Mouse (Mus musculus): ENCODE results near the gene Olfr543. TPM values are rescaled to one million over a fixed set of nuclear protein-coding genes. Genes with fewer than 3 reads are reported as not detected.

Olfr543 gene
- 0.18 and 0.39 TPM in 2 replicates for polyA plus RNA-seq (2014; fragmentation: Nextera tagmentation; extraction: Ambion mirVana)

GRCm38 (mm10) chr7:102481579-102481978 is at the start of gene Olfr543:
Gene Olfr543, minus strand, starts transcription at chr7:102481679.
- H3K27me3 ChIP-seq (ENCODE audit: control insufficient read depth, insufficient read depth, low read length), result no peaks in the 10 kb centered on the region
- 94% methylated on average over 4 of the region's 4 CpGs for WGBS
- H3K4me3 ChIP-seq (replicated peaks; ENCODE audit: low read length), result no peak within 1 kb of the TSS
- no peaks in the 10 kb centered on the region for H3K36me3 ChIP-seq (replicated peaks; ENCODE audit: control insufficient read depth, insufficient read depth)
- no peak for DNase-seq (ENCODE audit: low spot score)
- no peak within 1 kb of the TSS for H3K27ac ChIP-seq
- no peak within 1 kb of the TSS for H3K9ac ChIP-seq
- H3K4me2 ChIP-seq (replicated peaks), result no peak within 1 kb of the TSS
- no peaks in the 10 kb centered on the region for H3K9me3 ChIP-seq (ENCODE audit: control insufficient read depth, low read length)
- ATAC-seq (ENCODE audit: low FRiP score), result no peak
- no peaks in the 10 kb centered on the region for H3K4me1 ChIP-seq (replicated peaks; ENCODE audit: control insufficient read depth, insufficient read depth, low read length)

- WGBS, result 88% methylated on average over 1 of the region's 1 CpGs
- ATAC-seq (ENCODE audit: low FRiP score), result no peak
- H3K4me2 ChIP-seq (replicated peaks), result no peak overlapping the region
Measured at GRCm38 (mm10) chr7:102529052-102529451, 47.6 kb upstream of the Olfr543 start.

GRCm38 (mm10) chr7:102517051-102517335 is 35.5 kb upstream of the Olfr543 start:
- H3K4me3 ChIP-seq (replicated peaks; ENCODE audit: low read length), result no peak overlapping the region
- no peaks in the 10 kb centered on the region for H3K9me3 ChIP-seq (ENCODE audit: control insufficient read depth, low read length)
- H3K9ac ChIP-seq, result no peak overlapping the region
- H3K4me1 ChIP-seq (replicated peaks; ENCODE audit: control insufficient read depth, insufficient read depth, low read length), result no peaks in the 10 kb centered on the region
- ATAC-seq (ENCODE audit: low FRiP score) (no peak), DNase-seq (ENCODE audit: low spot score) (no peak)
- H3K27ac ChIP-seq, result no peak overlapping the region
- 73% methylated on average over 2 of the region's 2 CpGs for WGBS
- no peak overlapping the region for H3K4me2 ChIP-seq (replicated peaks)
- no peaks in the 10 kb centered on the region for H3K36me3 ChIP-seq (replicated peaks; ENCODE audit: control insufficient read depth, insufficient read depth)
- H3K27me3 ChIP-seq (ENCODE audit: control insufficient read depth, insufficient read depth, low read length), result 0 out of 2 replicates have a peak, but pooled peaks cover 9% of the 10 kb centered on the region

More at GRCm38 (mm10) chr7:102529052-102529451, 47.6 kb upstream of the Olfr543 start:
- no peaks in the 10 kb centered on the region for H3K27me3 ChIP-seq (ENCODE audit: control insufficient read depth, insufficient read depth, low read length)
- no peak overlapping the region for H3K27ac ChIP-seq
- no peaks in the 10 kb centered on the region for H3K36me3 ChIP-seq (replicated peaks; ENCODE audit: control insufficient read depth, insufficient read depth)
- H3K4me3 ChIP-seq (replicated peaks; ENCODE audit: low read length), result no peak overlapping the region
- no peaks in the 10 kb centered on the region for H3K9me3 ChIP-seq (ENCODE audit: control insufficient read depth, low read length)
- no peak for DNase-seq (ENCODE audit: low spot score)
- H3K9ac ChIP-seq, result no peak overlapping the region
- H3K4me1 ChIP-seq (replicated peaks; ENCODE audit: control insufficient read depth, insufficient read depth, low read length), result no peaks in the 10 kb centered on the region

- ATAC-seq (ENCODE audit: low FRiP score) (no peak), DNase-seq (ENCODE audit: low spot score) (no peak)
- no peak overlapping the region for H3K27ac ChIP-seq
- H3K27me3 ChIP-seq (ENCODE audit: control insufficient read depth, insufficient read depth, low read length), result 0 out of 2 replicates have a peak, but pooled peaks cover 10% of the 10 kb centered on the region
- H3K4me1 ChIP-seq (replicated peaks; ENCODE audit: control insufficient read depth, insufficient read depth, low read length), result no peaks in the 10 kb centered on the region
- H3K36me3 ChIP-seq (replicated peaks; ENCODE audit: control insufficient read depth, insufficient read depth), result no peaks in the 10 kb centered on the region
- no peak overlapping the region for H3K4me3 ChIP-seq (replicated peaks; ENCODE audit: low read length)
- no peaks in the 10 kb centered on the region for H3K9me3 ChIP-seq (ENCODE audit: control insufficient read depth, low read length)
- H3K4me2 ChIP-seq (replicated peaks), result no peak overlapping the region
- WGBS, result 64% methylated on average over 10 of the region's 10 CpGs
- no peak overlapping the region for H3K9ac ChIP-seq
Measured at GRCm38 (mm10) chr7:102516261-102517050, 35.0 kb upstream of the Olfr543 start.

- 75% methylated on average over 4 of the region's 4 CpGs for WGBS
- H3K4me3 ChIP-seq (replicated peaks; ENCODE audit: low read length), result no peak overlapping the region
- H3K27me3 ChIP-seq (ENCODE audit: control insufficient read depth, insufficient read depth, low read length), result 0 out of 2 replicates have a peak, but pooled peaks cover 10% of the 10 kb centered on the region
- no peaks in the 10 kb centered on the region for H3K36me3 ChIP-seq (replicated peaks; ENCODE audit: control insufficient read depth, insufficient read depth)
- no peak overlapping the region for H3K9ac ChIP-seq
- no peak overlapping the region for H3K27ac ChIP-seq
- H3K4me1 ChIP-seq (replicated peaks; ENCODE audit: control insufficient read depth, insufficient read depth, low read length), result no peaks in the 10 kb centered on the region
- DNase-seq (ENCODE audit: low spot score), result no peak
- no peaks in the 10 kb centered on the region for H3K9me3 ChIP-seq (ENCODE audit: control insufficient read depth, low read length)
- no peak for ATAC-seq (ENCODE audit: low FRiP score)
- no peak overlapping the region for H3K4me2 ChIP-seq (replicated peaks)
Measured at GRCm38 (mm10) chr7:102514144-102514543, 32.7 kb upstream of the Olfr543 start.

- H3K9me3 ChIP-seq (ENCODE audit: control insufficient read depth, low read length), result no peaks in the 10 kb centered on the region
- no peaks in the 10 kb centered on the region for H3K36me3 ChIP-seq (replicated peaks; ENCODE audit: control insufficient read depth, insufficient read depth)
- ATAC-seq (ENCODE audit: low FRiP score) (peak; percentile 97), DNase-seq (ENCODE audit: low spot score) (peak; percentile 93)
- H3K4me3 ChIP-seq (replicated peaks; ENCODE audit: low read length), result peak overlapping the region; percentile 50
- H3K4me1 ChIP-seq (replicated peaks; ENCODE audit: control insufficient read depth, insufficient read depth, low read length), result no peaks in the 10 kb centered on the region
- H3K27me3 ChIP-seq (ENCODE audit: control insufficient read depth, insufficient read depth, low read length), result 0 out of 2 replicates have a peak, but pooled peaks cover 10% of the 10 kb centered on the region
- H3K4me2 ChIP-seq (replicated peaks), result peak overlapping the region; percentile 74
- H3K9ac ChIP-seq, result peak overlapping the region; percentile 75
- H3K27ac ChIP-seq, result no peak overlapping the region
- WGBS, result under 1% methylated on average over 54 of the region's 54 CpGs
Measured at GRCm38 (mm10) chr7:102512814-102513435, 31.4 kb upstream of the Olfr543 start.

- H3K9ac ChIP-seq, result no peak overlapping the region
- no peak overlapping the region for H3K4me2 ChIP-seq (replicated peaks)
- H3K27ac ChIP-seq, result no peak overlapping the region
- no peaks in the 10 kb centered on the region for H3K9me3 ChIP-seq (ENCODE audit: control insufficient read depth, low read length)
- 0 out of 2 replicates have a peak, but pooled peaks cover 10% of the 10 kb centered on the region for H3K27me3 ChIP-seq (ENCODE audit: control insufficient read depth, insufficient read depth, low read length)
- H3K36me3 ChIP-seq (replicated peaks; ENCODE audit: control insufficient read depth, insufficient read depth), result no peaks in the 10 kb centered on the region
- H3K4me1 ChIP-seq (replicated peaks; ENCODE audit: control insufficient read depth, insufficient read depth, low read length), result no peaks in the 10 kb centered on the region
- no peak for ATAC-seq (ENCODE audit: low FRiP score)
- H3K4me3 ChIP-seq (replicated peaks; ENCODE audit: low read length), result no peak overlapping the region
- DNase-seq (ENCODE audit: low spot score), result no peak
- WGBS, result 94% methylated on average over 10 of the region's 10 CpGs
Measured at GRCm38 (mm10) chr7:102511927-102512326, 30.4 kb upstream of the Olfr543 start.

- Histone ChIP-seq H3K4me2 (replicated peaks) (no peak overlapping the region), H3K9ac (no peak overlapping the region), H3K4me1 (replicated peaks; ENCODE audit: control insufficient read depth, insufficient read depth, low read length) (no peaks in the 10 kb centered on the region), H3K27ac (no peak overlapping the region), H3K36me3 (replicated peaks; ENCODE audit: control insufficient read depth, insufficient read depth) (no peaks in the 10 kb centered on the region), H3K9me3 (ENCODE audit: control insufficient read depth, low read length) (no peaks in the 10 kb centered on the region), H3K4me3 (replicated peaks; ENCODE audit: low read length) (no peak overlapping the region), H3K27me3 (ENCODE audit: control insufficient read depth, insufficient read depth, low read length) (0 out of 2 replicates have a peak, but pooled peaks cover 10% of the 10 kb centered on the region)
- ATAC-seq (ENCODE audit: low FRiP score) (no peak), DNase-seq (ENCODE audit: low spot score) (no peak)
- 79% methylated on average over 7 of the region's 7 CpGs for WGBS
Measured at GRCm38 (mm10) chr7:102509726-102510125, 28.2 kb upstream of the Olfr543 start.

- no peak for DNase-seq (ENCODE audit: low spot score)
- 90% methylated on average over 6 of the region's 6 CpGs for WGBS
Measured at GRCm38 (mm10) chr7:102508666-102509065, 27.2 kb upstream of the Olfr543 start.

More at GRCm38 (mm10) chr7:102508666-102509065, 27.2 kb upstream of the Olfr543 start:
- no peak overlapping the region for H3K9ac ChIP-seq
- H3K4me1 ChIP-seq (replicated peaks; ENCODE audit: control insufficient read depth, insufficient read depth, low read length), result no peaks in the 10 kb centered on the region
- no peak overlapping the region for H3K4me3 ChIP-seq (replicated peaks; ENCODE audit: low read length)
- H3K9me3 ChIP-seq (ENCODE audit: control insufficient read depth, low read length), result no peaks in the 10 kb centered on the region
- H3K36me3 ChIP-seq (replicated peaks; ENCODE audit: control insufficient read depth, insufficient read depth), result no peaks in the 10 kb centered on the region
- ATAC-seq (ENCODE audit: low FRiP score), result no peak
- H3K27me3 ChIP-seq (ENCODE audit: control insufficient read depth, insufficient read depth, low read length), result 0 out of 2 replicates have a peak, but pooled peaks cover 3% of the 10 kb centered on the region
- no peak overlapping the region for H3K27ac ChIP-seq
- no peak overlapping the region for H3K4me2 ChIP-seq (replicated peaks)
